Mouse (Mus musculus) MEL (cell line): ENCODE measurements around the gene Gzmm. TPM values are rescaled to one million over a fixed set of nuclear protein-coding genes. Genes with fewer than 3 reads are reported as not detected.

Source experiments
- DNase-seq: peaks from one replicate; pipeline ENCODE4 v3.0.0; 2011; ENCODE audit warnings: low read depth, low spot score
- H3K27ac ChIP-seq: 2 replicates; pipeline ENCODE4 v1.5.1; 2012; ENCODE audit warnings: low read depth, mild to moderate bottlenecking, control low read depth, low read length, moderate library complexity; ENCODE audit not compliant: control insufficient read depth
- H3K27me3 ChIP-seq, 2 experiments: fragments of 150-350 bp in 1 of 2; sonication (generic) in 1 of 2; 2 replicates each; pipeline ENCODE4 v1.6.1; 2012; ENCODE audit warnings: low read length in 2 of 2, mild to moderate bottlenecking in 2 of 2, improper control_type of control experiment in 1 of 2, moderate library complexity in 1 of 2; ENCODE audit not compliant: insufficient read depth in 2 of 2, control insufficient read depth in 1 of 2
- H3K36me3 ChIP-seq, 2 experiments: 2 replicates each; pipeline ENCODE4 v1.6.1; 2012 to 2014; ENCODE audit warnings: low read length in 2 of 2, improper control_type of control experiment in 1 of 2, inconsistent platforms in 1 of 2, mild to moderate bottlenecking in 1 of 2; ENCODE audit not compliant: insufficient read depth in 2 of 2, control insufficient read depth in 1 of 2
- H3K4me1 ChIP-seq, 2 experiments: fragments of 150-350 bp in 1 of 2; sonication (generic) in 1 of 2; 2 replicates each; pipeline ENCODE4 v1.6.1; 2012; ENCODE audit warnings: low read length in 2 of 2, improper control_type of control experiment in 1 of 2, mild to moderate bottlenecking in 1 of 2; ENCODE audit not compliant: insufficient read depth in 2 of 2, control insufficient read depth in 1 of 2
- H3K4me3 ChIP-seq, 2 experiments: fragments of 150-350 bp in 1 of 2; sonication (generic) in 1 of 2; 2 replicates each; pipeline ENCODE4 v1.5.1; 2012; ENCODE audit warnings: low read depth in 2 of 2, low read length in 2 of 2, mild to moderate bottlenecking in 2 of 2, moderate library complexity in 2 of 2, control low read depth in 1 of 2, improper control_type of control experiment in 1 of 2; ENCODE audit not compliant: control insufficient read depth in 1 of 2, insufficient read depth in 1 of 2
- H3K79me2 ChIP-seq: 2 replicates; pipeline ENCODE4 v1.6.1; 2012; ENCODE audit warnings: mild to moderate bottlenecking, low read length, moderate library complexity; ENCODE audit not compliant: control insufficient read depth, poor library complexity, insufficient read depth
- H3K9ac ChIP-seq: 2 replicates; pipeline ENCODE4 v1.6.1; 2012; ENCODE audit warnings: low read depth, mild to moderate bottlenecking, control low read depth, low read length, moderate library complexity; ENCODE audit not compliant: control insufficient read depth, poor library complexity, severe bottlenecking
- H3K9me3 ChIP-seq: fragments of 150-350 bp; sonication (generic); replicated peaks from 2 replicates; pipeline ENCODE4 v1.6.1; 2012; ENCODE audit warnings: mild to moderate bottlenecking, low read length, improper control_type of control experiment, moderate library complexity; ENCODE audit not compliant: insufficient read depth
- CTCF ChIP-seq, 3 experiments: IDR thresholded peaks in 2 of 3; conservative IDR thresholded peaks in 1 of 3; 2 replicates each; pipeline ENCODE4 v1.5.1; 2011 to 2012; ENCODE audit warnings: low read length in 3 of 3, low read depth in 2 of 3, mild to moderate bottlenecking in 2 of 3, improper control_type of control experiment in 1 of 3, inconsistent platforms in 1 of 3, mixed read lengths in 1 of 3, moderate library complexity in 1 of 3; ENCODE audit not compliant: control insufficient read depth in 1 of 3, insufficient read depth in 1 of 3, poor library complexity in 1 of 3, severe bottlenecking in 1 of 3
- ETS1 ChIP-seq: IDR thresholded peaks from 2 replicates; pipeline ENCODE4 v1.6.1; 2012; ENCODE audit warnings: low read depth, mild to moderate bottlenecking, inconsistent platforms, low read length, improper control_type of control experiment, moderate library complexity
- GABPA ChIP-seq: IDR thresholded peaks from 2 replicates; pipeline ENCODE4 v1.6.1; 2012; ENCODE audit warnings: low read depth, mild to moderate bottlenecking, inconsistent platforms, low read length, improper control_type of control experiment, moderate library complexity
- GATA1 ChIP-seq: IDR thresholded peaks from 2 replicates; pipeline ENCODE4 v1.6.1; 2011; ENCODE audit warnings: low read depth, low read length, improper control_type of control experiment
- HCFC1 ChIP-seq: IDR thresholded peaks from 2 replicates; pipeline ENCODE4 v1.6.1; 2012; ENCODE audit warnings: low read depth, mild to moderate bottlenecking, inconsistent platforms, low read length, improper control_type of control experiment, moderate library complexity
- MAFK ChIP-seq: IDR thresholded peaks from 2 replicates; pipeline ENCODE4 v1.6.1; 2011; ENCODE audit warnings: low read depth, mild to moderate bottlenecking, low read length, improper control_type of control experiment, borderline replicate concordance
- MAX ChIP-seq: IDR thresholded peaks from 2 replicates; pipeline ENCODE4 v1.6.1; 2011; ENCODE audit warnings: low read length, improper control_type of control experiment
- NRF1 ChIP-seq: IDR thresholded peaks from 2 replicates; pipeline ENCODE4 v1.6.1; 2014; ENCODE audit warnings: low read depth, mild to moderate bottlenecking, inconsistent platforms, low read length, improper control_type of control experiment, moderate library complexity; ENCODE audit not compliant: poor library complexity, insufficient read depth, severe bottlenecking
- POLR2A ChIP-seq, 2 experiments: IDR thresholded peaks; 2 replicates each; pipeline ENCODE4 v1.6.1; 2011 to 2012; ENCODE audit warnings: low read length in 2 of 2, mild to moderate bottlenecking in 2 of 2, control low read depth in 1 of 2, improper control_type of control experiment in 1 of 2, low read depth in 1 of 2, moderate library complexity in 1 of 2; ENCODE audit not compliant: control insufficient read depth in 1 of 2, insufficient read depth in 1 of 2, poor library complexity in 1 of 2
- POLR2AphosphoS5 ChIP-seq: IDR thresholded peaks from 2 replicates; pipeline ENCODE4 v1.6.1; 2012; ENCODE audit warnings: low read depth, borderline replicate concordance, mild to moderate bottlenecking, inconsistent platforms, low read length, moderate library complexity, mixed read lengths
- RAD21 ChIP-seq: IDR thresholded peaks from 2 replicates; pipeline ENCODE4 v1.6.1; 2011; ENCODE audit warnings: mild to moderate bottlenecking, low read depth, low read length, improper control_type of control experiment
- RCOR1 ChIP-seq: IDR thresholded peaks from 2 replicates; pipeline ENCODE4 v1.6.1; 2012; ENCODE audit warnings: low read depth, mild to moderate bottlenecking, inconsistent platforms, low read length, improper control_type of control experiment
- USF2 ChIP-seq, 2 experiments: IDR thresholded peaks; 2 replicates each; pipeline ENCODE4 v1.6.1; 2011 to 2012; ENCODE audit warnings: improper control_type of control experiment in 2 of 2, low read length in 2 of 2, borderline replicate concordance in 1 of 2, inconsistent platforms in 1 of 2, low read depth in 1 of 2, mild to moderate bottlenecking in 1 of 2; ENCODE audit not compliant: insufficient read depth in 1 of 2
- ZC3H11A ChIP-seq: IDR thresholded peaks from 2 replicates; pipeline ENCODE4 v1.6.1; 2012; ENCODE audit warnings: low read depth, mild to moderate bottlenecking, inconsistent platforms, low read length, improper control_type of control experiment
- ZKSCAN1 ChIP-seq: IDR thresholded peaks from 2 replicates; pipeline ENCODE4 v1.6.1; 2012; ENCODE audit warnings: low read depth, mild to moderate bottlenecking, inconsistent platforms, low read length, improper control_type of control experiment, moderate library complexity
- ZNF384 ChIP-seq: IDR thresholded peaks from 2 replicates; pipeline ENCODE4 v1.6.1; 2012; ENCODE audit warnings: low read depth, mild to moderate bottlenecking, inconsistent platforms, low read length, improper control_type of control experiment
- polyA plus RNA-seq, 2 experiments: library from polyadenylated mRNA; stranded (reverse) in 1 of 2; unstranded in 1 of 2; fragments of >175 nt in 1 of 2; fragments of >200 nt in 1 of 2; gene quantifications; 2 replicates each; pipeline versions ENCODE4 v1.2.1 to v1.2.4; 2012; ENCODE audit warnings: low replicate concordance in 2 of 2, low read depth in 1 of 2; ENCODE audit not compliant: insufficient read length in 2 of 2, insufficient read depth in 1 of 2, missing spikeins in 1 of 2
- total RNA-seq: library from RNA; depleted of rRNA; stranded (reverse); fragments of 300-350 nt; gene quantifications from 2 replicates; pipeline ENCODE4 v1.2.3, GENCODE M21; 2012

Gzmm gene
- total and polyA plus RNA-seq, 3 experiments = 2.3 to 2.5 TPM; not detected in 1

- Histone ChIP-seq H3K27me3 (no peaks in the 10 kb centered on the region), H3K9me3 (no peaks in the 10 kb centered on the region), H3K4me3 (no peak overlapping the region), H3K4me1 (no peaks in the 10 kb centered on the region), H3K36me3 (no peaks in the 10 kb centered on the region; a peak in 1 of 4 replicates), H3K27ac (no peak overlapping the region), H3K79me2 (no peaks in the 10 kb centered on the region), H3K9ac (no peak overlapping the region)
- DNase-seq = no peak
- TF ChIP-seq ZNF384 = no peak
- TF ChIP-seq USF2 (IDR thresholded peaks at IDR 0.05; ENCODE audit: borderline replicate concordance in 1 of 2, insufficient read depth in 1 of 2, low read depth in 1 of 2, low read length in 2 of 2) = no peak
- no peak for TF ChIP-seq NRF1
- no peak for TF ChIP-seq RCOR1
- no peak for TF ChIP-seq MAX
- TF ChIP-seq ETS1 = no peak
- TF ChIP-seq GABPA = no peak
- no peak for TF ChIP-seq POLR2AphosphoS5
- TF ChIP-seq ZKSCAN1 = no peak
Observed at GRCm38 (mm10) chr10:79735361-79735760, 46.5 kb downstream of the Gzmm start.

DNA sequence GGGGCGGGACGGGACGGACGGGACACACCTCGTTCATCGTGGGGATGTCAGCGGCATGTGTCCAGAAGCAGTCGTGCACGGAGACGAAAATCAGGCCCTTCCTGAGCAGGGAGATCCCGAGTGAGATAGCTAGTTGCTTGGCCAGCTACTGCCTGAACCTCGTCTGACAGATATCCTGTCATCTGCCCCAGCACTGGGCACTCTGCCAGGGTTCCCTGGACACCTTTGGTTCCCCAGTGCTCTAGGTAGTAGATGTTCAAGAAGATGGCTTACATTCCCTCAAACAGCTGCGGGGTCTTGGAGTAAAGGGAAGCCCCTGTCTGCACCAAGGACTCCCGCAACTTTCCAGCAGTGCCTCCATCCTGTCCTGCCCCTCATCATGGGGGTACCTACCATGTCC lies 47.9 kb downstream of the Gzmm start:
- Histone ChIP-seq H3K36me3 (no peaks in the 10 kb centered on the region; a peak in 1 of 4 replicates), H3K9me3 (no peaks in the 10 kb centered on the region), H3K4me1 (no peaks in the 10 kb centered on the region), H3K27me3 (no peaks in the 10 kb centered on the region), H3K27ac (no peak overlapping the region), H3K79me2 (no peaks in the 10 kb centered on the region), H3K4me3 (no peak overlapping the region), H3K9ac (no peak overlapping the region)
- TF ChIP-seq MAFK = no peak
- DNase-seq = no peak

GRCm38 (mm10) chr10:79738259-79738658 lies 49.4 kb downstream of the Gzmm start:
- DNase-seq = peak; percentile 47
- no peaks in the 10 kb centered on the region; a peak in 1 of 4 replicates for H3K36me3 ChIP-seq
- TF ChIP-seq CTCF (IDR thresholded peaks at IDR 0.05 in 2 of 3, conservative IDR thresholded peaks at IDR 0.05 in 1 of 3; ENCODE audit: control insufficient read depth in 1 of 3, insufficient read depth in 1 of 3, low read depth in 2 of 3, low read length in 3 of 3, poor library complexity in 1 of 3, severe bottlenecking in 1 of 3) (peak; percentile 57 to 77 (median 60)), POLR2A (IDR thresholded peaks at IDR 0.05; ENCODE audit: control insufficient read depth in 1 of 2, insufficient read depth in 1 of 2, low read depth in 1 of 2, low read length in 2 of 2, poor library complexity in 1 of 2) (no peak), HCFC1 (no peak), ZC3H11A (no peak), POLR2AphosphoS5 (no peak), GATA1 (no peak), MAFK (no peak), RAD21 (peak; percentile 4), ZKSCAN1 (no peak)

More at GRCm38 (mm10) chr10:79738259-79738658, 49.4 kb downstream of the Gzmm start:
- H3K9ac ChIP-seq = no peak overlapping the region
- no peaks in the 10 kb centered on the region for H3K27me3 ChIP-seq
- no peaks in the 10 kb centered on the region for H3K79me2 ChIP-seq
- H3K27ac ChIP-seq = no peak overlapping the region
- no peaks in the 10 kb centered on the region for H3K9me3 ChIP-seq
- H3K4me1 ChIP-seq = no peaks in the 10 kb centered on the region
- H3K4me3 ChIP-seq = no peak overlapping the region
